Mouse (Mus musculus): ENCODE data around the gene Nrg4.

DNA sequence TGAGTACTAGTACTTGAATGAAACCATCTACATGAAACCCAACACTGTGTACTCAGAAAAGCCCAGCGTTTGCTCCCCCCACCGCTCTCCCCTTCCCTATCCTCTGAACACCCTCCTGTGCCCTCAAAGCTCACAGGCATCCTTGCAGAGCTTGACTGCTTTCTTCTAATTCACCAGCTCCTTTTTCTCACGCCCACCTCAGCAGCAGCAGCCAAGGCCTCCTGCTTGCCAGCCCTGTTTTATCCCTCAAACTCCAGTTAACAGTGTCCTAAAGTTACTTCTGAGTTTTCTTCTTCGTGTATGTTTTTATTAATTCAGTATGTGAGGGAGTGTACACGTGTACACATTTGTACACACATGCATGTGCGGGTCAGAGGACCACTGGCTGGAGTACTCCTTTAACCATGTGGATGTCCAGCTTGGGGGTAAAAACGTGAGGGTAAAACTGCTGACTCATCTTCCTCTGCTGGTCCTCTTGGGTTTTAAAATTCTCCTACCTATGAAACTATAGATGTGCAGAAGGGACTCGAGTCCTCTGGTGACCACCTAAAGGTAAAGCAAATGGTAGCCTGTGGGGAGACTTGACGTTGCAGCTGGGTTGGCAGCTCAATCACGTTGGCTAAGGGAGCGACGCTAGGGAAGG is 12.9 kb downstream of the Nrg4 start:
- TF ChIP-seq TCF3 (IDR thresholded peaks at IDR 0.05; ENCODE audit: insufficient read length, low read depth) (no peak), TCF12 (IDR thresholded peaks at IDR 0.05; ENCODE audit: insufficient read depth, poor library complexity, severe bottlenecking) (no peak), POLR2A (IDR thresholded peaks at IDR 0.05; ENCODE audit: insufficient read length, low read depth) (no peak), MAX (IDR thresholded peaks at IDR 0.05; ENCODE audit: low read depth) (no peak), MYOG (IDR thresholded peaks at IDR 0.05; ENCODE audit: control insufficient read depth in 1 of 3, insufficient read depth in 1 of 3, insufficient read length in 2 of 3, low read depth in 2 of 3) (no peak)
